Mouse (Mus musculus) intestine, embryonic 14.5 days (tissue): ENCODE results near the gene Daw1. TPM values are rescaled to one million over a fixed set of nuclear protein-coding genes. Genes with fewer than 3 reads are reported as not detected.

ENCODE experiments used
- ATAC-seq: fragments of 200-750 bp; cut with Nextera tagmentation; replicated peaks from 2 replicates; pipeline ENCODE4 v1.8.0; 2017; ENCODE audit warnings: low read depth, moderate number of reproducible peaks, moderate TSS enrichment, moderate library complexity; ENCODE audit not compliant: low FRiP score, low TSS enrichment
- DNase-seq: peaks from one replicate; pipeline ENCODE4 v3.0.0-alpha.2; 2018; ENCODE audit warnings: low spot score
- H3K27ac ChIP-seq: fragments of 300-500 bp; sonication (generic); 2 replicates; pipeline ENCODE4 v1.5.1; 2014; ENCODE audit warnings: low read depth, mild to moderate bottlenecking, control low read depth
- H3K27me3 ChIP-seq: fragments of 300-500 bp; sonication (generic); replicated peaks from 2 replicates; pipeline ENCODE4 v1.6.1; 2014; ENCODE audit warnings: low read length, control low read depth; ENCODE audit not compliant: control insufficient read depth, insufficient read depth
- H3K36me3 ChIP-seq: fragments of 300-500 bp; sonication (generic); 2 replicates; pipeline ENCODE4 v1.6.1; 2014; ENCODE audit warnings: low read length, control low read depth; ENCODE audit not compliant: control insufficient read depth, insufficient read depth
- H3K4me1 ChIP-seq: fragments of 300-500 bp; sonication (generic); replicated peaks from 2 replicates; pipeline ENCODE4 v1.6.1; 2014; ENCODE audit warnings: low read length, control low read depth, mixed read lengths; ENCODE audit not compliant: control insufficient read depth, insufficient read depth
- H3K4me2 ChIP-seq: fragments of 300-500 bp; sonication (generic); 2 replicates; pipeline ENCODE4 v1.6.1; 2014; ENCODE audit warnings: low read length
- H3K4me3 ChIP-seq: fragments of 300-500 bp; sonication (generic); 2 replicates; pipeline ENCODE4 v1.5.1; 2014; ENCODE audit warnings: low read depth, low read length, control low read depth, mixed read lengths
- H3K9ac ChIP-seq: fragments of 300-500 bp; sonication (generic); 2 replicates; pipeline ENCODE4 v1.6.1; 2014; ENCODE audit warnings: mild to moderate bottlenecking, low read length
- H3K9me3 ChIP-seq: fragments of 300-500 bp; sonication (generic); 2 replicates; pipeline ENCODE4 v1.6.1; 2016; ENCODE audit warnings: low read length, control low read depth; ENCODE audit not compliant: control insufficient read depth
- WGBS: fragments of 180-500 bp; shearing (Covaris S2); extraction: QIAGEN DNeasy Blood & Tissue Kit; methylation state at CpG from one replicate; pipeline ENCODE4 v1.1.7; 2014; 5-methylcytosine and 5-hydroxymethylcytosine counted together
- polyA plus RNA-seq: library from polyadenylated mRNA; unstranded; fragments of >200 nt; fragmentation: Nextera tagmentation; extraction: Ambion mirVana; gene quantifications from 2 replicates; pipeline ENCODE4 v1.2.1, GENCODE M21; 2014

Gene Daw1
- polyA plus RNA-seq, 1 experiment from 2014 or later: 0.22 TPM

DNA sequence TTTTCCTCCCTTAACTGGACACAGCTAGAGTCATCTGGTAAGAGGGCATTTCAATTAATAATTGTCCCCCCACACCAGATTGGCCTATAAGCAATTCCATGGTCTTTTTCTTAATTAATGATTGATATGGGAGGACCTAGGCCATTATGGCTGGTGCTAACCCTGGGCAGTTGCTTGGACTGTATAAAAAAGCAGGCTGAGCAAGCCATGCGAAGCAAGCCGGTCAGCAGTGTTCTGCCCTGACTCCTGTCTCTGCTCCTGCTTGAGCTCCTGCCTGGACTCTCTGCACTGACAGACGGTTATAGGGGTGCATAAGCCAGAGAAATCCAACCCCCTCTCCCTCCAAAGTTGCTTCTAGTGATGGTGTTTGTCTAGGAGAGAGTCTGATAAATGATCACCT is 2.1 kb downstream of the Daw1 start:
- DNase-seq: no peak
- WGBS: 63% methylated on average over 3 of the region's 3 CpGs

GRCm38 (mm10) chr1:83164027-83164426 is 4.5 kb downstream of the Daw1 start:
- no peak overlapping the region for H3K9ac ChIP-seq
- no peak overlapping the region for H3K27ac ChIP-seq
- H3K27me3 ChIP-seq: no peaks in the 10 kb centered on the region
- H3K9me3 ChIP-seq: no peaks in the 10 kb centered on the region
- no peak overlapping the region for H3K4me2 ChIP-seq
- no peak overlapping the region for H3K4me3 ChIP-seq
- H3K4me1 ChIP-seq: no peaks in the 10 kb centered on the region
- ATAC-seq (no peak), DNase-seq (no peak)
- 67% methylated on average over 3 of the region's 3 CpGs for WGBS
- no peaks in the 10 kb centered on the region for H3K36me3 ChIP-seq

More for the DNA sequence above, 2.1 kb downstream of the Daw1 start:
- H3K9ac ChIP-seq: no peak overlapping the region
- no peaks in the 10 kb centered on the region for H3K36me3 ChIP-seq
- no peaks in the 10 kb centered on the region for H3K9me3 ChIP-seq
- H3K27ac ChIP-seq: no peak overlapping the region
- no peak for ATAC-seq
- no peaks in the 10 kb centered on the region for H3K4me1 ChIP-seq
- H3K27me3 ChIP-seq: no peaks in the 10 kb centered on the region
- H3K4me2 ChIP-seq: no peak overlapping the region
- H3K4me3 ChIP-seq: no peak overlapping the region

DNA sequence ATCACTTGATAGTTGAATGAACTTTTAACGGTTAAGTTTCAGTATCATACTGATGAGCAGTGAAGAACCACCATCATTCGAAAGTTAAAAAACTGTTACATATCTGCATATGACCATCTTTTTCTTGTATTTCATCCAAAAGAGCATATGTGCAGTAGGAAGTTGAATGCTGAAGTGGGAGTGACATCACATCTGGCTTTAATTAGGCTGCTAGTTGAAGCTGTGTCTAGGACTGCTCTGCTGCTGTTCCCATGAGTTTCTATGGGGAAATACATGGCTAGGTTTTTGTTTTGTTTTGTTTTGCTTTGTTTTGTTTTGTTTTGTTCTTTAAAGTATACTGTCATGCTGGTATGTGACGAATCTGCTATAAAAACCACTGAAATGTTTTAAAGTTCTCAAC is 9.6 kb downstream of the Daw1 start:
- H3K4me3 ChIP-seq: no peak overlapping the region
- H3K36me3 ChIP-seq: no peaks in the 10 kb centered on the region
- ATAC-seq (no peak), DNase-seq (no peak)
- 86% methylated on average over 3 of the region's 3 CpGs for WGBS
- no peaks in the 10 kb centered on the region for H3K27me3 ChIP-seq
- no peak overlapping the region for H3K9ac ChIP-seq
- H3K4me2 ChIP-seq: no peak overlapping the region
- H3K4me1 ChIP-seq: no peaks in the 10 kb centered on the region
- H3K9me3 ChIP-seq: 0 out of 2 replicates have a peak, but pooled peaks cover 3% of the 10 kb centered on the region
- H3K27ac ChIP-seq: no peak overlapping the region

- Histone ChIP-seq H3K9me3 (0 out of 2 replicates have a peak, but pooled peaks cover 3% of the 10 kb centered on the region), H3K9ac (no peak overlapping the region), H3K4me2 (no peak overlapping the region), H3K4me3 (no peak overlapping the region), H3K36me3 (no peaks in the 10 kb centered on the region), H3K27ac (no peak overlapping the region), H3K27me3 (no peaks in the 10 kb centered on the region), H3K4me1 (no peaks in the 10 kb centered on the region)
- ATAC-seq: no peak
- 59% methylated on average over 1 of the region's 1 CpGs for WGBS
- no peak for DNase-seq
These were observed 16.4 kb downstream of the Daw1 start for GRCm38 (mm10) chr1:83175985-83176384.

DNA sequence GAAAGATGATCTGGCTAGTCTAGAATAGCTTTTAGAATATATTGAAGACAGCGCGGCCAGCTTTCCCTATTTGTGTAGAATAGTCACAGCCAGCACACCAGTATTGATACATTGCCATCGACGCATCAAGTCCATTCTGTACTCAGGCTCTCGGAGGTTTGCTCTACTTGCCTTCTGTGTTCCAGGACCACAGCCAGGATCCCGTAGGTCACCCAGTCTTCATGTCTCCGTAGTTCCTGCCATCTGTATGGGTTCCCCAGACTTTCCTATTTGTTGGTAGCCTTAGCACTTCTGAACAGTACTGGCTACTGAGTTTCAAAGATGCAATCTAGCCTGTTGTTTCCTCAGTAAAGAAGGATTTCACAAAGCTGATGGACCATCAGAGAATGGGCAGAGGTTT is 20.0 kb downstream of the Daw1 start:
- no peak overlapping the region for H3K9ac ChIP-seq
- 87% methylated on average over 7 of the region's 7 CpGs for WGBS
- H3K4me1 ChIP-seq: no peaks in the 10 kb centered on the region
- H3K4me2 ChIP-seq: no peak overlapping the region
- no peak overlapping the region for H3K4me3 ChIP-seq
- H3K27ac ChIP-seq: no peak overlapping the region
- DNase-seq: no peak
- ATAC-seq: no peak
- H3K27me3 ChIP-seq: no peaks in the 10 kb centered on the region
- H3K36me3 ChIP-seq: no peaks in the 10 kb centered on the region
- no peaks in the 10 kb centered on the region for H3K9me3 ChIP-seq

- Histone ChIP-seq H3K27me3 (no peaks in the 10 kb centered on the region), H3K4me3 (no peak overlapping the region), H3K4me1 (no peaks in the 10 kb centered on the region), H3K27ac (no peak overlapping the region), H3K4me2 (no peak overlapping the region), H3K9ac (no peak overlapping the region), H3K9me3 (no peaks in the 10 kb centered on the region), H3K36me3 (no peaks in the 10 kb centered on the region)
- ATAC-seq (no peak), DNase-seq (no peak)
- 63% methylated on average over 4 of the region's 4 CpGs for WGBS
These were observed 21.9 kb downstream of the Daw1 start for GRCm38 (mm10) chr1:83181418-83181817.

GRCm38 (mm10) chr1:83187154-83187553 is 27.6 kb downstream of the Daw1 start:
- no peaks in the 10 kb centered on the region for H3K36me3 ChIP-seq
- ATAC-seq (no peak), DNase-seq (peak; percentile 67)
- H3K27me3 ChIP-seq: no peaks in the 10 kb centered on the region
- H3K4me1 ChIP-seq: no peaks in the 10 kb centered on the region
- 47% methylated on average over 2 of the region's 2 CpGs for WGBS
- H3K4me2 ChIP-seq: no peak overlapping the region
- no peak overlapping the region for H3K9ac ChIP-seq
- no peak overlapping the region for H3K27ac ChIP-seq
- no peak overlapping the region for H3K4me3 ChIP-seq
- no peaks in the 10 kb centered on the region for H3K9me3 ChIP-seq

- ATAC-seq (no peak), DNase-seq (no peak)
- Histone ChIP-seq H3K4me1 (no peaks in the 10 kb centered on the region), H3K9ac (no peak overlapping the region), H3K36me3 (no peaks in the 10 kb centered on the region), H3K27ac (no peak overlapping the region), H3K27me3 (no peaks in the 10 kb centered on the region), H3K4me3 (no peak overlapping the region), H3K9me3 (no peaks in the 10 kb centered on the region), H3K4me2 (no peak overlapping the region)
- 72% methylated on average over 1 of the region's 1 CpGs for WGBS
These were observed 50.4 kb downstream of the Daw1 start for GRCm38 (mm10) chr1:83209981-83210380.

DNA sequence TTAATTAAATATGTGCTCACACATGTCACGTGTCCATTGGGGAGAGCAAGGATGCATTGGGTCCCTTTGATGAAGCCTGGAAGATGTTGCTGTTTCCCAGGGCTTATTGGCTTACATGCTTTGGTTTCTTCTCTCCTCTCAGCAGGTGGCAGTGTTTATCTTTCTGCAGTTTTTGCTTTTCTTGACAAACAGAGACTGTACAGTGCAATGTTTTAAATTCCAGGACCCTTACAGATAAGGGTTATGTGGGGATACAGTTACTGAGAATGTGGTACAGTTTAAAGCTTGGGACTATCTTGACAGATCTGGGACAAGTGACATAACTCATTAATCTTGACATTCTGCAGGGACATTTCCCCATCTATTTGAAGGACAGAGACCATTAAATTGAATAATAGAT is 58.7 kb downstream of the Daw1 start:
- H3K4me3 ChIP-seq: no peak overlapping the region
- H3K4me2 ChIP-seq: no peak overlapping the region
- H3K9me3 ChIP-seq: no peaks in the 10 kb centered on the region
- DNase-seq (no peak), ATAC-seq (no peak)
- no peaks in the 10 kb centered on the region for H3K36me3 ChIP-seq
- no peaks in the 10 kb centered on the region for H3K27me3 ChIP-seq
- no peaks in the 10 kb centered on the region for H3K4me1 ChIP-seq
- no peak overlapping the region for H3K9ac ChIP-seq
- no peak overlapping the region for H3K27ac ChIP-seq
- WGBS: 24% methylated on average over 1 of the region's 1 CpGs
